Mouse (Mus musculus) MEL (cell line): ENCODE measurements around the gene Rcan2. TPM values are rescaled to one million over a fixed set of nuclear protein-coding genes. Genes with fewer than 3 reads are reported as not detected.

ENCODE experiments used
- DNase-seq: peaks from one replicate; pipeline ENCODE4 v3.0.0; 2011; ENCODE audit warnings: low read depth, low spot score
- H3K27ac ChIP-seq: 2 replicates; pipeline ENCODE4 v1.5.1; 2012; ENCODE audit warnings: low read depth, mild to moderate bottlenecking, control low read depth, low read length, moderate library complexity; ENCODE audit not compliant: control insufficient read depth
- H3K27me3 ChIP-seq, 2 experiments: fragments of 150-350 bp in 1 of 2; sonication (generic) in 1 of 2; 2 replicates each; pipeline ENCODE4 v1.6.1; 2012; ENCODE audit warnings: low read length in 2 of 2, mild to moderate bottlenecking in 2 of 2, improper control_type of control experiment in 1 of 2, moderate library complexity in 1 of 2; ENCODE audit not compliant: insufficient read depth in 2 of 2, control insufficient read depth in 1 of 2
- H3K36me3 ChIP-seq, 2 experiments: 2 replicates each; pipeline ENCODE4 v1.6.1; 2012 to 2014; ENCODE audit warnings: low read length in 2 of 2, improper control_type of control experiment in 1 of 2, inconsistent platforms in 1 of 2, mild to moderate bottlenecking in 1 of 2; ENCODE audit not compliant: insufficient read depth in 2 of 2, control insufficient read depth in 1 of 2
- H3K4me1 ChIP-seq, 2 experiments: fragments of 150-350 bp in 1 of 2; sonication (generic) in 1 of 2; 2 replicates each; pipeline ENCODE4 v1.6.1; 2012; ENCODE audit warnings: low read length in 2 of 2, improper control_type of control experiment in 1 of 2, mild to moderate bottlenecking in 1 of 2; ENCODE audit not compliant: insufficient read depth in 2 of 2, control insufficient read depth in 1 of 2
- H3K4me3 ChIP-seq, 2 experiments: fragments of 150-350 bp in 1 of 2; sonication (generic) in 1 of 2; 2 replicates each; pipeline ENCODE4 v1.5.1; 2012; ENCODE audit warnings: low read depth in 2 of 2, low read length in 2 of 2, mild to moderate bottlenecking in 2 of 2, moderate library complexity in 2 of 2, control low read depth in 1 of 2, improper control_type of control experiment in 1 of 2; ENCODE audit not compliant: control insufficient read depth in 1 of 2, insufficient read depth in 1 of 2
- H3K79me2 ChIP-seq: 2 replicates; pipeline ENCODE4 v1.6.1; 2012; ENCODE audit warnings: mild to moderate bottlenecking, low read length, moderate library complexity; ENCODE audit not compliant: control insufficient read depth, poor library complexity, insufficient read depth
- H3K9ac ChIP-seq: 2 replicates; pipeline ENCODE4 v1.6.1; 2012; ENCODE audit warnings: low read depth, mild to moderate bottlenecking, control low read depth, low read length, moderate library complexity; ENCODE audit not compliant: control insufficient read depth, poor library complexity, severe bottlenecking
- H3K9me3 ChIP-seq: fragments of 150-350 bp; sonication (generic); replicated peaks from 2 replicates; pipeline ENCODE4 v1.6.1; 2012; ENCODE audit warnings: mild to moderate bottlenecking, low read length, improper control_type of control experiment, moderate library complexity; ENCODE audit not compliant: insufficient read depth
- CHD1 ChIP-seq: IDR thresholded peaks from 2 replicates; pipeline ENCODE4 v1.6.1; 2012; ENCODE audit warnings: low read depth, mild to moderate bottlenecking, inconsistent platforms, low read length, improper control_type of control experiment
- CHD2 ChIP-seq: IDR thresholded peaks from 2 replicates; pipeline ENCODE4 v1.6.1; 2011; ENCODE audit warnings: low read length, improper control_type of control experiment
- ELF1 ChIP-seq: IDR thresholded peaks from 2 replicates; pipeline ENCODE4 v1.6.1; 2014; ENCODE audit warnings: low read depth, mild to moderate bottlenecking, inconsistent platforms, low read length, improper control_type of control experiment, moderate library complexity
- EP300 ChIP-seq, 2 experiments: IDR thresholded peaks; 2 replicates each; pipeline ENCODE4 v1.6.1; 2011; ENCODE audit warnings: improper control_type of control experiment in 2 of 2, low read length in 2 of 2, low read depth in 1 of 2, mild to moderate bottlenecking in 1 of 2
- ETS1 ChIP-seq: IDR thresholded peaks from 2 replicates; pipeline ENCODE4 v1.6.1; 2012; ENCODE audit warnings: low read depth, mild to moderate bottlenecking, inconsistent platforms, low read length, improper control_type of control experiment, moderate library complexity
- GABPA ChIP-seq: IDR thresholded peaks from 2 replicates; pipeline ENCODE4 v1.6.1; 2012; ENCODE audit warnings: low read depth, mild to moderate bottlenecking, inconsistent platforms, low read length, improper control_type of control experiment, moderate library complexity
- HCFC1 ChIP-seq: IDR thresholded peaks from 2 replicates; pipeline ENCODE4 v1.6.1; 2012; ENCODE audit warnings: low read depth, mild to moderate bottlenecking, inconsistent platforms, low read length, improper control_type of control experiment, moderate library complexity
- MAX ChIP-seq: IDR thresholded peaks from 2 replicates; pipeline ENCODE4 v1.6.1; 2011; ENCODE audit warnings: low read length, improper control_type of control experiment
- MAZ ChIP-seq: IDR thresholded peaks from 2 replicates; pipeline ENCODE4 v1.6.1; 2012; ENCODE audit warnings: low read depth, mild to moderate bottlenecking, inconsistent platforms, low read length, improper control_type of control experiment
- MXI1 ChIP-seq: IDR thresholded peaks from 2 replicates; pipeline ENCODE4 v1.6.1; 2011; ENCODE audit warnings: mild to moderate bottlenecking, low read depth, low read length, improper control_type of control experiment
- NRF1 ChIP-seq: IDR thresholded peaks from 2 replicates; pipeline ENCODE4 v1.6.1; 2014; ENCODE audit warnings: low read depth, mild to moderate bottlenecking, inconsistent platforms, low read length, improper control_type of control experiment, moderate library complexity; ENCODE audit not compliant: poor library complexity, insufficient read depth, severe bottlenecking
- POLR2A ChIP-seq, 2 experiments: IDR thresholded peaks; 2 replicates each; pipeline ENCODE4 v1.6.1; 2011 to 2012; ENCODE audit warnings: low read length in 2 of 2, mild to moderate bottlenecking in 2 of 2, control low read depth in 1 of 2, improper control_type of control experiment in 1 of 2, low read depth in 1 of 2, moderate library complexity in 1 of 2; ENCODE audit not compliant: control insufficient read depth in 1 of 2, insufficient read depth in 1 of 2, poor library complexity in 1 of 2
- RCOR1 ChIP-seq: IDR thresholded peaks from 2 replicates; pipeline ENCODE4 v1.6.1; 2012; ENCODE audit warnings: low read depth, mild to moderate bottlenecking, inconsistent platforms, low read length, improper control_type of control experiment
- SIN3A ChIP-seq: IDR thresholded peaks from 2 replicates; pipeline ENCODE4 v1.6.1; 2012; ENCODE audit warnings: low read length, improper control_type of control experiment, inconsistent platforms
- TCF12 ChIP-seq: IDR thresholded peaks from 2 replicates; pipeline ENCODE4 v1.6.1; 2014; ENCODE audit warnings: low read depth, mild to moderate bottlenecking, inconsistent platforms, low read length, improper control_type of control experiment, moderate library complexity
- USF1 ChIP-seq: IDR thresholded peaks from 2 replicates; pipeline ENCODE4 v1.6.1; 2014; ENCODE audit warnings: low read depth, mild to moderate bottlenecking, inconsistent platforms, low read length, improper control_type of control experiment, moderate library complexity
- USF2 ChIP-seq, 2 experiments: IDR thresholded peaks; 2 replicates each; pipeline ENCODE4 v1.6.1; 2011 to 2012; ENCODE audit warnings: improper control_type of control experiment in 2 of 2, low read length in 2 of 2, borderline replicate concordance in 1 of 2, inconsistent platforms in 1 of 2, low read depth in 1 of 2, mild to moderate bottlenecking in 1 of 2; ENCODE audit not compliant: insufficient read depth in 1 of 2
- ZKSCAN1 ChIP-seq: IDR thresholded peaks from 2 replicates; pipeline ENCODE4 v1.6.1; 2012; ENCODE audit warnings: low read depth, mild to moderate bottlenecking, inconsistent platforms, low read length, improper control_type of control experiment, moderate library complexity
- polyA plus RNA-seq, 2 experiments: library from polyadenylated mRNA; stranded (reverse) in 1 of 2; unstranded in 1 of 2; fragments of >175 nt in 1 of 2; fragments of >200 nt in 1 of 2; gene quantifications; 2 replicates each; pipeline versions ENCODE4 v1.2.1 to v1.2.4; 2012; ENCODE audit warnings: low replicate concordance in 2 of 2, low read depth in 1 of 2; ENCODE audit not compliant: insufficient read length in 2 of 2, insufficient read depth in 1 of 2, missing spikeins in 1 of 2
- total RNA-seq: library from RNA; depleted of rRNA; stranded (reverse); fragments of 300-350 nt; gene quantifications from 2 replicates; pipeline ENCODE4 v1.2.3, GENCODE M21; 2012

Rcan2 gene
- total and polyA plus RNA-seq, 3 experiments, result 0.52 TPM; not detected in 2

GRCm38 (mm10) chr17:44078631-44079350 lies 277.6 kb downstream of the Rcan2 start, which contains the start of gene Enpp5:
Gene Enpp5, plus strand, starts transcription at chr17:44078813.
- TF ChIP-seq CHD1, result no peak
- TF ChIP-seq ZKSCAN1, result no peak
- TF ChIP-seq ETS1, result peak; percentile 43; the same call in 1 of the 2 replicates
- peak; percentile 77; the same call in 1 of the 2 replicates for TF ChIP-seq MAZ
- peak; percentile 34; the same call in 1 of the 2 replicates for TF ChIP-seq TCF12
- peak; percentile 73 for TF ChIP-seq USF1
- peak; percentile 46; the same call in 1 of the 2 replicates for TF ChIP-seq MXI1
- TF ChIP-seq ELF1, result peak; percentile 63; the same call in 1 of the 2 replicates
- peak; percentile 54; the same call in 1 of the 2 replicates for TF ChIP-seq HCFC1
- no peak for TF ChIP-seq USF2 (IDR thresholded peaks at IDR 0.05; ENCODE audit: borderline replicate concordance in 1 of 2, insufficient read depth in 1 of 2, low read depth in 1 of 2, low read length in 2 of 2)
- peak; percentile 26; the same call in 1 of the 2 replicates for TF ChIP-seq MAX
- TF ChIP-seq RCOR1, result 0 out of 2 replicates have a peak, but pooled peaks have one; percentile 19
- peak; percentile 37; the same call in 1 of the 2 replicates for TF ChIP-seq SIN3A
- TF ChIP-seq CHD2, result peak; percentile 89
- peak; percentile 50 for TF ChIP-seq NRF1
- 0 out of 4 replicates have a peak, but pooled peaks of 1 of the 2 experiments have one; percentile 14 for TF ChIP-seq EP300 (IDR thresholded peaks at IDR 0.05; ENCODE audit: low read depth in 1 of 2, low read length in 2 of 2)
- peak; percentile 43 to 46; a peak in 2 of 4 replicates for TF ChIP-seq POLR2A (IDR thresholded peaks at IDR 0.05; ENCODE audit: control insufficient read depth in 1 of 2, insufficient read depth in 1 of 2, low read depth in 1 of 2, low read length in 2 of 2, poor library complexity in 1 of 2)
- TF ChIP-seq GABPA, result no peak
- H3K9me3 ChIP-seq, result no peaks in the 10 kb centered on the region
- H3K4me1 ChIP-seq, result peaks cover 20 to 22% of the 10 kb centered on the region in 2 experiments
- 0 out of 2 replicates have a peak, but pooled peaks cover 2% of the 10 kb centered on the region for H3K79me2 ChIP-seq
- DNase-seq, result peak; percentile 93
- H3K27me3 ChIP-seq, result no peaks in the 10 kb centered on the region
- peak within 1 kb of the TSS; percentile 67 to 100 for H3K4me3 ChIP-seq
- peak within 1 kb of the TSS; percentile 72 for H3K9ac ChIP-seq
- H3K27ac ChIP-seq, result peak within 1 kb of the TSS; percentile 47
- H3K36me3 ChIP-seq, result peaks cover 3 to 12% of the 10 kb centered on the region in 2 experiments
